Mouse (Mus musculus): ENCODE results near the gene Timm22.

- TF ChIP-seq CTCF (conservative IDR thresholded peaks at IDR 0.05; ENCODE audit: insufficient read depth, insufficient read length, low read depth, low read length), result 0 out of 2 replicates have a peak, but pooled peaks have one; percentile 3
- no peak for TF ChIP-seq POLR2A (IDR thresholded peaks at IDR 0.05; ENCODE audit: low read depth, low read length)
Observed at GRCm38 (mm10) chr11:76459489-76459888, 52.7 kb downstream of the Timm22 start.

Measured in kidney, adult 2 months (tissue).